Mouse (Mus musculus) MEL (cell line): Measurements from ENCODE around the gene U90926. TPM values are rescaled to one million over a fixed set of nuclear protein-coding genes. Genes with fewer than 3 reads are reported as not detected.

ENCODE experiments used
- DNase-seq: peaks from one replicate; pipeline ENCODE4 v3.0.0; 2011; ENCODE audit warnings: low read depth, low spot score
- H3K27ac ChIP-seq: 2 replicates; pipeline ENCODE4 v1.5.1; 2012; ENCODE audit warnings: low read depth, mild to moderate bottlenecking, control low read depth, low read length, moderate library complexity; ENCODE audit not compliant: control insufficient read depth
- H3K27me3 ChIP-seq, 2 experiments: fragments of 150-350 bp in 1 of 2; sonication (generic) in 1 of 2; 2 replicates each; pipeline ENCODE4 v1.6.1; 2012; ENCODE audit warnings: low read length in 2 of 2, mild to moderate bottlenecking in 2 of 2, improper control_type of control experiment in 1 of 2, moderate library complexity in 1 of 2; ENCODE audit not compliant: insufficient read depth in 2 of 2, control insufficient read depth in 1 of 2
- H3K36me3 ChIP-seq, 2 experiments: 2 replicates each; pipeline ENCODE4 v1.6.1; 2012 to 2014; ENCODE audit warnings: low read length in 2 of 2, improper control_type of control experiment in 1 of 2, inconsistent platforms in 1 of 2, mild to moderate bottlenecking in 1 of 2; ENCODE audit not compliant: insufficient read depth in 2 of 2, control insufficient read depth in 1 of 2
- H3K4me1 ChIP-seq, 2 experiments: fragments of 150-350 bp in 1 of 2; sonication (generic) in 1 of 2; 2 replicates each; pipeline ENCODE4 v1.6.1; 2012; ENCODE audit warnings: low read length in 2 of 2, improper control_type of control experiment in 1 of 2, mild to moderate bottlenecking in 1 of 2; ENCODE audit not compliant: insufficient read depth in 2 of 2, control insufficient read depth in 1 of 2
- H3K4me3 ChIP-seq, 2 experiments: fragments of 150-350 bp in 1 of 2; sonication (generic) in 1 of 2; 2 replicates each; pipeline ENCODE4 v1.5.1; 2012; ENCODE audit warnings: low read depth in 2 of 2, low read length in 2 of 2, mild to moderate bottlenecking in 2 of 2, moderate library complexity in 2 of 2, control low read depth in 1 of 2, improper control_type of control experiment in 1 of 2; ENCODE audit not compliant: control insufficient read depth in 1 of 2, insufficient read depth in 1 of 2
- H3K79me2 ChIP-seq: 2 replicates; pipeline ENCODE4 v1.6.1; 2012; ENCODE audit warnings: mild to moderate bottlenecking, low read length, moderate library complexity; ENCODE audit not compliant: control insufficient read depth, poor library complexity, insufficient read depth
- H3K9ac ChIP-seq: 2 replicates; pipeline ENCODE4 v1.6.1; 2012; ENCODE audit warnings: low read depth, mild to moderate bottlenecking, control low read depth, low read length, moderate library complexity; ENCODE audit not compliant: control insufficient read depth, poor library complexity, severe bottlenecking
- H3K9me3 ChIP-seq: fragments of 150-350 bp; sonication (generic); replicated peaks from 2 replicates; pipeline ENCODE4 v1.6.1; 2012; ENCODE audit warnings: mild to moderate bottlenecking, low read length, improper control_type of control experiment, moderate library complexity; ENCODE audit not compliant: insufficient read depth
- BHLHE40 ChIP-seq: IDR thresholded peaks from 2 replicates; pipeline ENCODE4 v1.6.1; 2012; ENCODE audit warnings: low read depth, mild to moderate bottlenecking, inconsistent platforms, low read length, improper control_type of control experiment, borderline replicate concordance
- CHD1 ChIP-seq: IDR thresholded peaks from 2 replicates; pipeline ENCODE4 v1.6.1; 2012; ENCODE audit warnings: low read depth, mild to moderate bottlenecking, inconsistent platforms, low read length, improper control_type of control experiment
- CHD2 ChIP-seq: IDR thresholded peaks from 2 replicates; pipeline ENCODE4 v1.6.1; 2011; ENCODE audit warnings: low read length, improper control_type of control experiment
- EP300 ChIP-seq, 2 experiments: IDR thresholded peaks; 2 replicates each; pipeline ENCODE4 v1.6.1; 2011; ENCODE audit warnings: improper control_type of control experiment in 2 of 2, low read length in 2 of 2, low read depth in 1 of 2, mild to moderate bottlenecking in 1 of 2
- GABPA ChIP-seq: IDR thresholded peaks from 2 replicates; pipeline ENCODE4 v1.6.1; 2012; ENCODE audit warnings: low read depth, mild to moderate bottlenecking, inconsistent platforms, low read length, improper control_type of control experiment, moderate library complexity
- KAT2A ChIP-seq: conservative IDR thresholded peaks from 2 replicates; pipeline ENCODE4 v1.6.1; 2012; ENCODE audit warnings: low read depth, low read length, improper control_type of control experiment, inconsistent platforms
- MAZ ChIP-seq: IDR thresholded peaks from 2 replicates; pipeline ENCODE4 v1.6.1; 2012; ENCODE audit warnings: low read depth, mild to moderate bottlenecking, inconsistent platforms, low read length, improper control_type of control experiment
- MYB ChIP-seq: IDR thresholded peaks from 2 replicates; pipeline ENCODE4 v1.6.1; 2011; ENCODE audit warnings: mild to moderate bottlenecking, low read depth, low read length, improper control_type of control experiment
- MYC ChIP-seq: IDR thresholded peaks from 2 replicates; pipeline ENCODE4 v1.6.1; 2011; ENCODE audit warnings: low read depth, mild to moderate bottlenecking, low read length, improper control_type of control experiment, moderate library complexity
- POLR2A ChIP-seq, 2 experiments: IDR thresholded peaks; 2 replicates each; pipeline ENCODE4 v1.6.1; 2011 to 2012; ENCODE audit warnings: low read length in 2 of 2, mild to moderate bottlenecking in 2 of 2, control low read depth in 1 of 2, improper control_type of control experiment in 1 of 2, low read depth in 1 of 2, moderate library complexity in 1 of 2; ENCODE audit not compliant: control insufficient read depth in 1 of 2, insufficient read depth in 1 of 2, poor library complexity in 1 of 2
- RCOR1 ChIP-seq: IDR thresholded peaks from 2 replicates; pipeline ENCODE4 v1.6.1; 2012; ENCODE audit warnings: low read depth, mild to moderate bottlenecking, inconsistent platforms, low read length, improper control_type of control experiment
- SIN3A ChIP-seq: IDR thresholded peaks from 2 replicates; pipeline ENCODE4 v1.6.1; 2012; ENCODE audit warnings: low read length, improper control_type of control experiment, inconsistent platforms
- TAL1 ChIP-seq: IDR thresholded peaks from 2 replicates; pipeline ENCODE4 v1.6.1; 2012; ENCODE audit warnings: mild to moderate bottlenecking, inconsistent platforms, low read length, moderate library complexity, mixed read lengths
- TBP ChIP-seq: IDR thresholded peaks from 2 replicates; pipeline ENCODE4 v1.8.0; 2011; ENCODE audit warnings: low read depth, low read length, improper control_type of control experiment
- TCF12 ChIP-seq: IDR thresholded peaks from 2 replicates; pipeline ENCODE4 v1.6.1; 2014; ENCODE audit warnings: low read depth, mild to moderate bottlenecking, inconsistent platforms, low read length, improper control_type of control experiment, moderate library complexity
- UBTF ChIP-seq: IDR thresholded peaks from 2 replicates; pipeline ENCODE4 v1.6.1; 2012; ENCODE audit warnings: low read depth, mild to moderate bottlenecking, inconsistent platforms, low read length, improper control_type of control experiment, moderate library complexity, borderline replicate concordance; ENCODE audit not compliant: insufficient read depth
- USF1 ChIP-seq: IDR thresholded peaks from 2 replicates; pipeline ENCODE4 v1.6.1; 2014; ENCODE audit warnings: low read depth, mild to moderate bottlenecking, inconsistent platforms, low read length, improper control_type of control experiment, moderate library complexity
- USF2 ChIP-seq, 2 experiments: IDR thresholded peaks; 2 replicates each; pipeline ENCODE4 v1.6.1; 2011 to 2012; ENCODE audit warnings: improper control_type of control experiment in 2 of 2, low read length in 2 of 2, borderline replicate concordance in 1 of 2, inconsistent platforms in 1 of 2, low read depth in 1 of 2, mild to moderate bottlenecking in 1 of 2; ENCODE audit not compliant: insufficient read depth in 1 of 2
- ZC3H11A ChIP-seq: IDR thresholded peaks from 2 replicates; pipeline ENCODE4 v1.6.1; 2012; ENCODE audit warnings: low read depth, mild to moderate bottlenecking, inconsistent platforms, low read length, improper control_type of control experiment
- polyA plus RNA-seq, 2 experiments: library from polyadenylated mRNA; stranded (reverse) in 1 of 2; unstranded in 1 of 2; fragments of >175 nt in 1 of 2; fragments of >200 nt in 1 of 2; gene quantifications; 2 replicates each; pipeline versions ENCODE4 v1.2.1 to v1.2.4; 2012; ENCODE audit warnings: low replicate concordance in 2 of 2, low read depth in 1 of 2; ENCODE audit not compliant: insufficient read length in 2 of 2, insufficient read depth in 1 of 2, missing spikeins in 1 of 2
- total RNA-seq: library from RNA; depleted of rRNA; stranded (reverse); fragments of 300-350 nt; gene quantifications from 2 replicates; pipeline ENCODE4 v1.2.3, GENCODE M21; 2012

U90926 gene
- total and polyA plus RNA-seq, 3 experiments: not detected

- TF ChIP-seq TBP (no peak), KAT2A (no peak), USF2 (IDR thresholded peaks at IDR 0.05; ENCODE audit: borderline replicate concordance in 1 of 2, insufficient read depth in 1 of 2, low read depth in 1 of 2, low read length in 2 of 2) (no peak), TCF12 (peak; percentile 77), UBTF (no peak), GABPA (no peak), BHLHE40 (peak; percentile 50; the same call in 1 of the 2 replicates), MAZ (no peak), RCOR1 (peak; percentile 32; the same call in 1 of the 2 replicates), MYC (0 out of 2 replicates have a peak, but pooled peaks have one; percentile 28), CHD1 (no peak), USF1 (peak; percentile 52; the same call in 1 of the 2 replicates), ZC3H11A (no peak), CHD2 (no peak), EP300 (IDR thresholded peaks at IDR 0.05; ENCODE audit: low read depth in 1 of 2, low read length in 2 of 2) (peak; percentile 85 to 86)
Measured at GRCm38 (mm10) chr5:92204162-92205036, 10.8 kb downstream of the U90926 start (continued).

- Histone ChIP-seq H3K9ac (no peak overlapping the region), H3K27me3 (no peaks in the 10 kb centered on the region), H3K36me3 (peaks cover 0 to 26% of the 10 kb centered on the region in 2 experiments; a peak in 2 of 4 replicates), H3K4me1 (peaks cover 0 to 2% of the 10 kb centered on the region in 2 experiments; a peak in 2 of 4 replicates), H3K4me3 (no peak overlapping the region), H3K79me2 (no peaks in the 10 kb centered on the region), H3K9me3 (no peaks in the 10 kb centered on the region), H3K27ac (no peak overlapping the region)
- TF ChIP-seq MYB: no peak
- TF ChIP-seq SIN3A: no peak
- TF ChIP-seq EP300 (IDR thresholded peaks at IDR 0.05; ENCODE audit: low read depth in 1 of 2, low read length in 2 of 2): no peak
- no peak for TF ChIP-seq POLR2A (IDR thresholded peaks at IDR 0.05; ENCODE audit: control insufficient read depth in 1 of 2, insufficient read depth in 1 of 2, low read depth in 1 of 2, low read length in 2 of 2, poor library complexity in 1 of 2)
- no peak for TF ChIP-seq TAL1
- no peak for DNase-seq
Measured at GRCm38 (mm10) chr5:92198266-92198665, 16.9 kb downstream of the U90926 start.
